Mouse (Mus musculus): ENCODE results near the gene Sytl1. TPM values are rescaled to one million over a fixed set of nuclear protein-coding genes. Genes with fewer than 3 reads are reported as not detected.

The Sytl1 gene
- polyA plus RNA-seq, 1 experiment from 2014 or later = 1.6 TPM

DNA sequence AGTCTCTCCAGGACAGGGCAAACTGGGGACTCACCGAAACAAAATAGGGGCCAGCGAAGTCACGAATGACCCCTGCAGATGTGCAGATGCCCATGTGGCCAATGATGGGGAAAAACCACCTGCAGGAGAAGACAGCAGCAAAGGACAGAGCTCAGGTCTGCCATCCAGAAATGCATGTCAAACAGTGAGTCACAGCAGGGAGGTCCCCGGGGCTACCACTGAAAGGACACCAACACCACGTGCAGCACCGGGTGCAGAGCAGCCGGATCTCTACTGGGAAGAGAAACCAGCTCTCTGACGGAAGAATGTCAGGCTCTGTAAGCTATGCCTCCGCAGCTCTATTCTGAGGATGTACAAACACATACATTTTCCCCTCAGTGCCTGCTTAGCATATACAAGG, 8.0 kb upstream of the Sytl1 start:
- Histone ChIP-seq H3K27me3 (replicated peaks; ENCODE audit: control insufficient read depth, insufficient read depth, low read length) (no peaks in the 10 kb centered on the region), H3K27ac (ENCODE audit: low read depth, low read length) (no peak overlapping the region), H3K4me2 (replicated peaks; ENCODE audit: low read depth) (no peak overlapping the region), H3K9me3 (ENCODE audit: control insufficient read depth) (no peaks in the 10 kb centered on the region), H3K4me1 (replicated peaks; ENCODE audit: control insufficient read depth, insufficient read depth, low read length) (no peaks in the 10 kb centered on the region), H3K4me3 (ENCODE audit: low read depth, low read length) (no peak overlapping the region), H3K36me3 (ENCODE audit: control insufficient read depth, insufficient read depth) (peaks cover 57% of the 10 kb centered on the region), H3K9ac (ENCODE audit: low read depth, low read length) (no peak overlapping the region)
- no peak for TF ChIP-seq CTCF (IDR thresholded peaks at IDR 0.05; ENCODE audit: low read depth)
- 90% methylated on average over 9 of the region's 9 CpGs for WGBS
- ATAC-seq = no peak

- no peak overlapping the region for H3K4me2 ChIP-seq (replicated peaks; ENCODE audit: low read depth)
- 88% methylated on average over 3 of the region's 3 CpGs for WGBS
- no peaks in the 10 kb centered on the region for H3K4me1 ChIP-seq (replicated peaks; ENCODE audit: control insufficient read depth, insufficient read depth, low read length)
- H3K27ac ChIP-seq (ENCODE audit: low read depth, low read length) = peak overlapping the region; percentile 30
- no peak overlapping the region for H3K9ac ChIP-seq (ENCODE audit: low read depth, low read length)
- no peaks in the 10 kb centered on the region for H3K27me3 ChIP-seq (replicated peaks; ENCODE audit: control insufficient read depth, insufficient read depth, low read length)
- no peak overlapping the region for H3K4me3 ChIP-seq (ENCODE audit: low read depth, low read length)
- TF ChIP-seq CTCF (IDR thresholded peaks at IDR 0.05; ENCODE audit: low read depth) = no peak
- ATAC-seq = no peak
- H3K9me3 ChIP-seq (ENCODE audit: control insufficient read depth) = no peaks in the 10 kb centered on the region
- H3K36me3 ChIP-seq (ENCODE audit: control insufficient read depth, insufficient read depth) = peaks cover 63% of the 10 kb centered on the region
Measured at GRCm38 (mm10) chr4:133269596-133269995, 6.7 kb upstream of the Sytl1 start.

GRCm38 (mm10) chr4:133268931-133269330, 6.0 kb upstream of the Sytl1 start:
- no peak for TF ChIP-seq CTCF (IDR thresholded peaks at IDR 0.05; ENCODE audit: low read depth)
- Histone ChIP-seq H3K4me2 (replicated peaks; ENCODE audit: low read depth) (no peak overlapping the region), H3K4me3 (ENCODE audit: low read depth, low read length) (no peak overlapping the region), H3K27me3 (replicated peaks; ENCODE audit: control insufficient read depth, insufficient read depth, low read length) (no peaks in the 10 kb centered on the region), H3K36me3 (ENCODE audit: control insufficient read depth, insufficient read depth) (peaks cover 60% of the 10 kb centered on the region), H3K9me3 (ENCODE audit: control insufficient read depth) (no peaks in the 10 kb centered on the region), H3K9ac (ENCODE audit: low read depth, low read length) (no peak overlapping the region), H3K4me1 (replicated peaks; ENCODE audit: control insufficient read depth, insufficient read depth, low read length) (no peaks in the 10 kb centered on the region), H3K27ac (ENCODE audit: low read depth, low read length) (no peak overlapping the region)
- 75% methylated on average over 3 of the region's 3 CpGs for WGBS
- ATAC-seq = no peak

DNA sequence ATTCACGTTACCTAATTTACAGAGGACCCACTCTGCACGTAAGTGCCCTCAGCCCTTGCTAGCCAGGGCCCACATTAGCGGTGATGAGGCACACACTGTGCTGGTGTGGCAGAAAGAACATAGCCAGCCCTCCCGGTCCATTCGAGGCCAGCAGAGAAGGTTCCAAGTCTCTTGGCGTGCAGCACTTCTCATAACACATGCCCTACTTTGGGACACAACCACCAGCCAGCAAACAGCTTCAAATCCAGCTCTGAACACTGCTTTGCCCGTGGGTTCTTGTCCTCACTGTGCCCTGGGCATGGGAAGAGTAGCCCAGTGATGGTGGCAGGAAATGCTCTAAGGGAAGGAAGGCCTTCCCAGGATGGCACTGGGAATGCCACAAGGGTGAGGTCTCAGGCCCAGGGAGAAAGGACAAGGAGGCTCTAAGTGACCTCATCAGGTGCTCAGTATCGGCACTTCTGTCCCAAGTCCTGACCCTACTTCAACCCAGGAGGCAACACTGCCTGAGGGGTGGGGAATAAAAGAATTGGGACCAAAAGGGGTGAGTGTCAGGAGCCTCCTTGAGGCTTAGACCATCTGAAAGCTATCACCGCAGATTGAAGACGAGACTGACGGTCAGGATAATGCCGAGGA, 3.5 kb upstream of the Sytl1 start:
- Histone ChIP-seq H3K9me3 (ENCODE audit: control insufficient read depth) (no peaks in the 10 kb centered on the region), H3K9ac (ENCODE audit: low read depth, low read length) (no peak overlapping the region), H3K36me3 (ENCODE audit: control insufficient read depth, insufficient read depth) (peaks cover 60% of the 10 kb centered on the region), H3K4me1 (replicated peaks; ENCODE audit: control insufficient read depth, insufficient read depth, low read length) (no peaks in the 10 kb centered on the region), H3K27me3 (replicated peaks; ENCODE audit: control insufficient read depth, insufficient read depth, low read length) (no peaks in the 10 kb centered on the region), H3K27ac (ENCODE audit: low read depth, low read length) (no peak overlapping the region), H3K4me2 (replicated peaks; ENCODE audit: low read depth) (no peak overlapping the region), H3K4me3 (ENCODE audit: low read depth, low read length) (no peak overlapping the region)
- TF ChIP-seq CTCF (IDR thresholded peaks at IDR 0.05; ENCODE audit: low read depth) = no peak
- WGBS = 89% methylated on average over 12 of the region's 12 CpGs
- no peak for ATAC-seq

DNA sequence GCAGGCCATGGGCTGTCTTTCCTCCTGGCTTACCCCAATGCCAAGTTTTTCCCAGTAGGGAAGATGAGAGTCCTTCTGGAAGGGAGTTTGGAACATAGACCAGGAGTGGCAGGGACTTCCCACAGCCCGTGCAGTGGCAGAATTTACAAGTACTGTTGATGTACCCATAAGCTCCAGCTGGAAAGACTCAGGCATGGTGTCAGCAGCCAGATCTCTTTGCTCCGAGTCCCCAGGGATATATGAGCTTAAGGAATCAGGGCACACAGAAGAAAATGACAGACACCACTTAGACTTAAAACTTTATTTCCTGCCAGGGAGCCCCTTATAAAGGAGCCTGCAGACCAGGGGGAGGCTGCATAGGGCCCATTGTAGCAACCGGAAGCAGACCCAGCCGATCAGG, 2.8 kb upstream of the Sytl1 start:
- H3K4me3 ChIP-seq (ENCODE audit: low read depth, low read length) = no peak overlapping the region
- H3K27me3 ChIP-seq (replicated peaks; ENCODE audit: control insufficient read depth, insufficient read depth, low read length) = no peaks in the 10 kb centered on the region
- no peaks in the 10 kb centered on the region for H3K4me1 ChIP-seq (replicated peaks; ENCODE audit: control insufficient read depth, insufficient read depth, low read length)
- 71% methylated on average over 4 of the region's 4 CpGs for WGBS
- no peak overlapping the region for H3K4me2 ChIP-seq (replicated peaks; ENCODE audit: low read depth)
- no peaks in the 10 kb centered on the region for H3K9me3 ChIP-seq (ENCODE audit: control insufficient read depth)
- TF ChIP-seq CTCF (IDR thresholded peaks at IDR 0.05; ENCODE audit: low read depth) = no peak
- no peak overlapping the region for H3K27ac ChIP-seq (ENCODE audit: low read depth, low read length)
- H3K36me3 ChIP-seq (ENCODE audit: control insufficient read depth, insufficient read depth) = peaks cover 59% of the 10 kb centered on the region
- no peak overlapping the region for H3K9ac ChIP-seq (ENCODE audit: low read depth, low read length)
- no peak for ATAC-seq

GRCm38 (mm10) chr4:133265297-133265696, 2.4 kb upstream of the Sytl1 start:
- H3K27ac ChIP-seq (ENCODE audit: low read depth, low read length) = no peak overlapping the region
- H3K4me1 ChIP-seq (replicated peaks; ENCODE audit: control insufficient read depth, insufficient read depth, low read length) = no peaks in the 10 kb centered on the region
- H3K27me3 ChIP-seq (replicated peaks; ENCODE audit: control insufficient read depth, insufficient read depth, low read length) = no peaks in the 10 kb centered on the region
- 93% methylated on average over 3 of the region's 3 CpGs for WGBS
- H3K36me3 ChIP-seq (ENCODE audit: control insufficient read depth, insufficient read depth) = peaks cover 54% of the 10 kb centered on the region
- no peak overlapping the region for H3K9ac ChIP-seq (ENCODE audit: low read depth, low read length)
- no peak overlapping the region for H3K4me3 ChIP-seq (ENCODE audit: low read depth, low read length)
- no peak overlapping the region for H3K4me2 ChIP-seq (replicated peaks; ENCODE audit: low read depth)
- no peak for TF ChIP-seq CTCF (IDR thresholded peaks at IDR 0.05; ENCODE audit: low read depth)
- H3K9me3 ChIP-seq (ENCODE audit: control insufficient read depth) = no peaks in the 10 kb centered on the region
- no peak for ATAC-seq

- Histone ChIP-seq H3K27me3 (replicated peaks; ENCODE audit: control insufficient read depth, insufficient read depth, low read length) (no peaks in the 10 kb centered on the region), H3K9ac (ENCODE audit: low read depth, low read length) (no peak overlapping the region), H3K4me1 (replicated peaks; ENCODE audit: control insufficient read depth, insufficient read depth, low read length) (no peaks in the 10 kb centered on the region), H3K36me3 (ENCODE audit: control insufficient read depth, insufficient read depth) (peaks cover 48% of the 10 kb centered on the region), H3K4me2 (replicated peaks; ENCODE audit: low read depth) (no peak overlapping the region), H3K9me3 (ENCODE audit: control insufficient read depth) (no peaks in the 10 kb centered on the region), H3K27ac (ENCODE audit: low read depth, low read length) (no peak overlapping the region), H3K4me3 (ENCODE audit: low read depth, low read length) (no peak overlapping the region)
- no peak for TF ChIP-seq CTCF (IDR thresholded peaks at IDR 0.05; ENCODE audit: low read depth)
- ATAC-seq = no peak
- 92% methylated on average over 2 of the region's 2 CpGs for WGBS
Measured at GRCm38 (mm10) chr4:133264559-133264958, 1.6 kb upstream of the Sytl1 start.

Data from intestine, postnatal 0 days (tissue).